Mouse (Mus musculus) MEL (cell line): ENCODE measurements around the gene Tom1l2. TPM values are rescaled to one million over a fixed set of nuclear protein-coding genes. Genes with fewer than 3 reads are reported as not detected.

ENCODE experiments used
- DNase-seq: peaks from one replicate; pipeline ENCODE4 v3.0.0; 2011; ENCODE audit warnings: low read depth, low spot score
- H3K27ac ChIP-seq: 2 replicates; pipeline ENCODE4 v1.5.1; 2012; ENCODE audit warnings: low read depth, mild to moderate bottlenecking, control low read depth, low read length, moderate library complexity; ENCODE audit not compliant: control insufficient read depth
- H3K27me3 ChIP-seq, 2 experiments: fragments of 150-350 bp in 1 of 2; sonication (generic) in 1 of 2; 2 replicates each; pipeline ENCODE4 v1.6.1; 2012; ENCODE audit warnings: low read length in 2 of 2, mild to moderate bottlenecking in 2 of 2, improper control_type of control experiment in 1 of 2, moderate library complexity in 1 of 2; ENCODE audit not compliant: insufficient read depth in 2 of 2, control insufficient read depth in 1 of 2
- H3K36me3 ChIP-seq, 2 experiments: 2 replicates each; pipeline ENCODE4 v1.6.1; 2012 to 2014; ENCODE audit warnings: low read length in 2 of 2, improper control_type of control experiment in 1 of 2, inconsistent platforms in 1 of 2, mild to moderate bottlenecking in 1 of 2; ENCODE audit not compliant: insufficient read depth in 2 of 2, control insufficient read depth in 1 of 2
- H3K4me1 ChIP-seq, 2 experiments: fragments of 150-350 bp in 1 of 2; sonication (generic) in 1 of 2; 2 replicates each; pipeline ENCODE4 v1.6.1; 2012; ENCODE audit warnings: low read length in 2 of 2, improper control_type of control experiment in 1 of 2, mild to moderate bottlenecking in 1 of 2; ENCODE audit not compliant: insufficient read depth in 2 of 2, control insufficient read depth in 1 of 2
- H3K4me3 ChIP-seq, 2 experiments: fragments of 150-350 bp in 1 of 2; sonication (generic) in 1 of 2; 2 replicates each; pipeline ENCODE4 v1.5.1; 2012; ENCODE audit warnings: low read depth in 2 of 2, low read length in 2 of 2, mild to moderate bottlenecking in 2 of 2, moderate library complexity in 2 of 2, control low read depth in 1 of 2, improper control_type of control experiment in 1 of 2; ENCODE audit not compliant: control insufficient read depth in 1 of 2, insufficient read depth in 1 of 2
- H3K79me2 ChIP-seq: 2 replicates; pipeline ENCODE4 v1.6.1; 2012; ENCODE audit warnings: mild to moderate bottlenecking, low read length, moderate library complexity; ENCODE audit not compliant: control insufficient read depth, poor library complexity, insufficient read depth
- H3K9ac ChIP-seq: 2 replicates; pipeline ENCODE4 v1.6.1; 2012; ENCODE audit warnings: low read depth, mild to moderate bottlenecking, control low read depth, low read length, moderate library complexity; ENCODE audit not compliant: control insufficient read depth, poor library complexity, severe bottlenecking
- H3K9me3 ChIP-seq: fragments of 150-350 bp; sonication (generic); replicated peaks from 2 replicates; pipeline ENCODE4 v1.6.1; 2012; ENCODE audit warnings: mild to moderate bottlenecking, low read length, improper control_type of control experiment, moderate library complexity; ENCODE audit not compliant: insufficient read depth
- BHLHE40 ChIP-seq: IDR thresholded peaks from 2 replicates; pipeline ENCODE4 v1.6.1; 2012; ENCODE audit warnings: low read depth, mild to moderate bottlenecking, inconsistent platforms, low read length, improper control_type of control experiment, borderline replicate concordance
- CHD1 ChIP-seq: IDR thresholded peaks from 2 replicates; pipeline ENCODE4 v1.6.1; 2012; ENCODE audit warnings: low read depth, mild to moderate bottlenecking, inconsistent platforms, low read length, improper control_type of control experiment
- CHD2 ChIP-seq: IDR thresholded peaks from 2 replicates; pipeline ENCODE4 v1.6.1; 2011; ENCODE audit warnings: low read length, improper control_type of control experiment
- E2F4 ChIP-seq: IDR thresholded peaks from 2 replicates; pipeline ENCODE4 v1.6.1; 2011; ENCODE audit warnings: low read depth, low read length, improper control_type of control experiment, borderline replicate concordance
- ELF1 ChIP-seq: IDR thresholded peaks from 2 replicates; pipeline ENCODE4 v1.6.1; 2014; ENCODE audit warnings: low read depth, mild to moderate bottlenecking, inconsistent platforms, low read length, improper control_type of control experiment, moderate library complexity
- EP300 ChIP-seq, 2 experiments: IDR thresholded peaks; 2 replicates each; pipeline ENCODE4 v1.6.1; 2011; ENCODE audit warnings: improper control_type of control experiment in 2 of 2, low read length in 2 of 2, low read depth in 1 of 2, mild to moderate bottlenecking in 1 of 2
- ETS1 ChIP-seq: IDR thresholded peaks from 2 replicates; pipeline ENCODE4 v1.6.1; 2012; ENCODE audit warnings: low read depth, mild to moderate bottlenecking, inconsistent platforms, low read length, improper control_type of control experiment, moderate library complexity
- GABPA ChIP-seq: IDR thresholded peaks from 2 replicates; pipeline ENCODE4 v1.6.1; 2012; ENCODE audit warnings: low read depth, mild to moderate bottlenecking, inconsistent platforms, low read length, improper control_type of control experiment, moderate library complexity
- GATA1 ChIP-seq: IDR thresholded peaks from 2 replicates; pipeline ENCODE4 v1.6.1; 2011; ENCODE audit warnings: low read depth, low read length, improper control_type of control experiment
- JUND ChIP-seq: IDR thresholded peaks from 2 replicates; pipeline ENCODE4 v1.6.1; 2011; ENCODE audit warnings: low read depth, mild to moderate bottlenecking, improper control_type of control experiment, low read length
- KAT2A ChIP-seq: conservative IDR thresholded peaks from 2 replicates; pipeline ENCODE4 v1.6.1; 2012; ENCODE audit warnings: low read depth, low read length, improper control_type of control experiment, inconsistent platforms
- MAFK ChIP-seq: IDR thresholded peaks from 2 replicates; pipeline ENCODE4 v1.6.1; 2011; ENCODE audit warnings: low read depth, mild to moderate bottlenecking, low read length, improper control_type of control experiment, borderline replicate concordance
- MAX ChIP-seq: IDR thresholded peaks from 2 replicates; pipeline ENCODE4 v1.6.1; 2011; ENCODE audit warnings: low read length, improper control_type of control experiment
- MAZ ChIP-seq: IDR thresholded peaks from 2 replicates; pipeline ENCODE4 v1.6.1; 2012; ENCODE audit warnings: low read depth, mild to moderate bottlenecking, inconsistent platforms, low read length, improper control_type of control experiment
- MEF2A ChIP-seq: IDR thresholded peaks from 2 replicates; pipeline ENCODE4 v1.6.1; 2014; ENCODE audit warnings: low read depth, mild to moderate bottlenecking, inconsistent platforms, low read length, improper control_type of control experiment; ENCODE audit not compliant: poor library complexity, insufficient replicate concordance, severe bottlenecking; ENCODE audit errors: extremely low read depth
- MXI1 ChIP-seq: IDR thresholded peaks from 2 replicates; pipeline ENCODE4 v1.6.1; 2011; ENCODE audit warnings: mild to moderate bottlenecking, low read depth, low read length, improper control_type of control experiment
- MYB ChIP-seq: IDR thresholded peaks from 2 replicates; pipeline ENCODE4 v1.6.1; 2011; ENCODE audit warnings: mild to moderate bottlenecking, low read depth, low read length, improper control_type of control experiment
- MYC ChIP-seq: IDR thresholded peaks from 2 replicates; pipeline ENCODE4 v1.6.1; 2011; ENCODE audit warnings: low read depth, mild to moderate bottlenecking, low read length, improper control_type of control experiment, moderate library complexity
- NELFE ChIP-seq: IDR thresholded peaks from 2 replicates; pipeline ENCODE4 v1.6.1; 2011; ENCODE audit warnings: low read depth, low read length, improper control_type of control experiment
- NRF1 ChIP-seq: IDR thresholded peaks from 2 replicates; pipeline ENCODE4 v1.6.1; 2014; ENCODE audit warnings: low read depth, mild to moderate bottlenecking, inconsistent platforms, low read length, improper control_type of control experiment, moderate library complexity; ENCODE audit not compliant: poor library complexity, insufficient read depth, severe bottlenecking
- POLR2A ChIP-seq, 2 experiments: IDR thresholded peaks; 2 replicates each; pipeline ENCODE4 v1.6.1; 2011 to 2012; ENCODE audit warnings: low read length in 2 of 2, mild to moderate bottlenecking in 2 of 2, control low read depth in 1 of 2, improper control_type of control experiment in 1 of 2, low read depth in 1 of 2, moderate library complexity in 1 of 2; ENCODE audit not compliant: control insufficient read depth in 1 of 2, insufficient read depth in 1 of 2, poor library complexity in 1 of 2
- POLR2AphosphoS2 ChIP-seq: IDR thresholded peaks from 2 replicates; pipeline ENCODE4 v1.6.1; 2011; ENCODE audit warnings: low read length, improper control_type of control experiment
- POLR2AphosphoS5 ChIP-seq: IDR thresholded peaks from 2 replicates; pipeline ENCODE4 v1.6.1; 2012; ENCODE audit warnings: low read depth, borderline replicate concordance, mild to moderate bottlenecking, inconsistent platforms, low read length, moderate library complexity, mixed read lengths
- RAD21 ChIP-seq: IDR thresholded peaks from 2 replicates; pipeline ENCODE4 v1.6.1; 2011; ENCODE audit warnings: mild to moderate bottlenecking, low read depth, low read length, improper control_type of control experiment
- RCOR1 ChIP-seq: IDR thresholded peaks from 2 replicates; pipeline ENCODE4 v1.6.1; 2012; ENCODE audit warnings: low read depth, mild to moderate bottlenecking, inconsistent platforms, low read length, improper control_type of control experiment
- SIN3A ChIP-seq: IDR thresholded peaks from 2 replicates; pipeline ENCODE4 v1.6.1; 2012; ENCODE audit warnings: low read length, improper control_type of control experiment, inconsistent platforms
- SMC3 ChIP-seq: IDR thresholded peaks from 2 replicates; pipeline ENCODE4 v1.6.1; 2011; ENCODE audit warnings: low read depth, low read length, improper control_type of control experiment
- TAL1 ChIP-seq: IDR thresholded peaks from 2 replicates; pipeline ENCODE4 v1.6.1; 2012; ENCODE audit warnings: mild to moderate bottlenecking, inconsistent platforms, low read length, moderate library complexity, mixed read lengths
- TBP ChIP-seq: IDR thresholded peaks from 2 replicates; pipeline ENCODE4 v1.8.0; 2011; ENCODE audit warnings: low read depth, low read length, improper control_type of control experiment
- TCF12 ChIP-seq: IDR thresholded peaks from 2 replicates; pipeline ENCODE4 v1.6.1; 2014; ENCODE audit warnings: low read depth, mild to moderate bottlenecking, inconsistent platforms, low read length, improper control_type of control experiment, moderate library complexity
- UBTF ChIP-seq: IDR thresholded peaks from 2 replicates; pipeline ENCODE4 v1.6.1; 2012; ENCODE audit warnings: low read depth, mild to moderate bottlenecking, inconsistent platforms, low read length, improper control_type of control experiment, moderate library complexity, borderline replicate concordance; ENCODE audit not compliant: insufficient read depth
- USF1 ChIP-seq: IDR thresholded peaks from 2 replicates; pipeline ENCODE4 v1.6.1; 2014; ENCODE audit warnings: low read depth, mild to moderate bottlenecking, inconsistent platforms, low read length, improper control_type of control experiment, moderate library complexity
- USF2 ChIP-seq, 2 experiments: IDR thresholded peaks; 2 replicates each; pipeline ENCODE4 v1.6.1; 2011 to 2012; ENCODE audit warnings: improper control_type of control experiment in 2 of 2, low read length in 2 of 2, borderline replicate concordance in 1 of 2, inconsistent platforms in 1 of 2, low read depth in 1 of 2, mild to moderate bottlenecking in 1 of 2; ENCODE audit not compliant: insufficient read depth in 1 of 2
- ZC3H11A ChIP-seq: IDR thresholded peaks from 2 replicates; pipeline ENCODE4 v1.6.1; 2012; ENCODE audit warnings: low read depth, mild to moderate bottlenecking, inconsistent platforms, low read length, improper control_type of control experiment
- ZKSCAN1 ChIP-seq: IDR thresholded peaks from 2 replicates; pipeline ENCODE4 v1.6.1; 2012; ENCODE audit warnings: low read depth, mild to moderate bottlenecking, inconsistent platforms, low read length, improper control_type of control experiment, moderate library complexity
- ZMIZ1 ChIP-seq: IDR thresholded peaks from 2 replicates; pipeline ENCODE4 v1.6.1; 2012; ENCODE audit warnings: low read depth, mild to moderate bottlenecking, inconsistent platforms, low read length, improper control_type of control experiment, moderate library complexity
- ZNF384 ChIP-seq: IDR thresholded peaks from 2 replicates; pipeline ENCODE4 v1.6.1; 2012; ENCODE audit warnings: low read depth, mild to moderate bottlenecking, inconsistent platforms, low read length, improper control_type of control experiment
- polyA plus RNA-seq, 2 experiments: library from polyadenylated mRNA; stranded (reverse) in 1 of 2; unstranded in 1 of 2; fragments of >175 nt in 1 of 2; fragments of >200 nt in 1 of 2; gene quantifications; 2 replicates each; pipeline versions ENCODE4 v1.2.1 to v1.2.4; 2012; ENCODE audit warnings: low replicate concordance in 2 of 2, low read depth in 1 of 2; ENCODE audit not compliant: insufficient read length in 2 of 2, insufficient read depth in 1 of 2, missing spikeins in 1 of 2
- total RNA-seq: library from RNA; depleted of rRNA; stranded (reverse); fragments of 300-350 nt; gene quantifications from 2 replicates; pipeline ENCODE4 v1.2.3, GENCODE M21; 2012

Gene Tom1l2
- total and polyA plus RNA-seq, 3 experiments, result 6.8 to 12.2 TPM; not detected in 1

- Histone ChIP-seq H3K79me2 (peaks cover 55% of the 10 kb centered on the region), H3K9me3 (no peaks in the 10 kb centered on the region), H3K36me3 (peaks cover 11 to 43% of the 10 kb centered on the region in 2 experiments), H3K27me3 (no peaks in the 10 kb centered on the region), H3K27ac (peak overlapping the region; percentile 96), H3K9ac (peak overlapping the region; percentile 97), H3K4me3 (peak overlapping the region; percentile 92 to 93), H3K4me1 (peaks cover 30 to 60% of the 10 kb centered on the region in 2 experiments)
- DNase-seq, result peak; percentile 92
- TF ChIP-seq ELF1 (no peak), MEF2A (no peak), GABPA (no peak), TCF12 (peak; percentile 44; the same call in 1 of the 2 replicates), ZKSCAN1 (no peak), EP300 (IDR thresholded peaks at IDR 0.05; ENCODE audit: low read depth in 1 of 2, low read length in 2 of 2) (peak; percentile 28 to 78; a peak in 3 of 4 replicates), POLR2A (IDR thresholded peaks at IDR 0.05; ENCODE audit: control insufficient read depth in 1 of 2, insufficient read depth in 1 of 2, low read depth in 1 of 2, low read length in 2 of 2, poor library complexity in 1 of 2) (no peak; a peak in 1 of 4 replicates), USF2 (IDR thresholded peaks at IDR 0.05; ENCODE audit: borderline replicate concordance in 1 of 2, insufficient read depth in 1 of 2, low read depth in 1 of 2, low read length in 2 of 2) (no peak), SIN3A (peak; percentile 76; the same call in 1 of the 2 replicates), NRF1 (no peak), POLR2AphosphoS2 (no peak), USF1 (no peak), UBTF (no peak), TAL1 (no peak), MAFK (no peak), BHLHE40 (no peak), GATA1 (0 out of 2 replicates have a peak, but pooled peaks have one; percentile 8), CHD1 (no peak; the same call in 1 of the 2 replicates), SMC3 (no peak), MYB (peak; percentile 88), CHD2 (no peak), KAT2A (no peak), ZNF384 (peak; percentile 86), MYC (no peak), MXI1 (peak; percentile 34; the same call in 1 of the 2 replicates), E2F4 (no peak), MAZ (no peak), ETS1 (peak; percentile 18; the same call in 1 of the 2 replicates), RAD21 (no peak), JUND (peak; percentile 73; the same call in 1 of the 2 replicates), RCOR1 (peak; percentile 31; the same call in 1 of the 2 replicates), ZC3H11A (no peak), MAX (no peak), POLR2AphosphoS5 (no peak), ZMIZ1 (no peak), NELFE (no peak; the same call in 1 of the 2 replicates), TBP (peak; percentile 60; the same call in 1 of the 2 replicates)
Observed at GRCm38 (mm10) chr11:60219609-60220008, 133.1 kb downstream of the Tom1l2 start.
